Mouse (Mus musculus) lung, postnatal 25 days (tissue): ENCODE measurements around the gene Shisa7.
"Not testable (repeated sequence)": the region's sequence is repeated elsewhere in the genome, so short reads cannot be mapped to it uniquely, and the experiment has no call there.

Experiments
- DNase-seq: peaks from one replicate; pipeline ENCODE4 v3.0.0; 2022; ENCODE audit warnings: low spot score

The Shisa7 gene

GRCm38 (mm10) chr7:4793674-4794073 lies 50.8 kb downstream of the Shisa7 start:
- DNase-seq = no peak

DNA sequence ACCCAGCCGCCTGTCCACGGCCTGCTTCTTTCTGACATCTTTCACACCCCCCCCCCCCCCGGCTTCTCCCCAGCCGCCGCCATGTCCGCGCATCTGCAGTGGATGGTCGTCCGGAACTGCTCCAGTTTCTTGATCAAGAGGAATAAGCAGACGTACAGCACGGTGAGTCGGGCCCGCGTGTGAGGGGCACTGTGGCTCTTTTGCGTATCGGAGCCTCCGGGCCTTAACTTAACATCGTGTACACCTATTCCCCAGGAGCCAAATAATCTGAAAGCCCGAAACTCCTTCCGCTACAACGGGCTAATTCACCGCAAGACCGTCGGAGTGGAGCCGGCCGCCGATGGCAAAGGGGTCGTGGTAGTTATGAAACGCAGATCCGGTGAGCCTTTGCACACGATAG lies 51.2 kb downstream of the Shisa7 start:
- not testable (repeated sequence) for DNase-seq

DNA sequence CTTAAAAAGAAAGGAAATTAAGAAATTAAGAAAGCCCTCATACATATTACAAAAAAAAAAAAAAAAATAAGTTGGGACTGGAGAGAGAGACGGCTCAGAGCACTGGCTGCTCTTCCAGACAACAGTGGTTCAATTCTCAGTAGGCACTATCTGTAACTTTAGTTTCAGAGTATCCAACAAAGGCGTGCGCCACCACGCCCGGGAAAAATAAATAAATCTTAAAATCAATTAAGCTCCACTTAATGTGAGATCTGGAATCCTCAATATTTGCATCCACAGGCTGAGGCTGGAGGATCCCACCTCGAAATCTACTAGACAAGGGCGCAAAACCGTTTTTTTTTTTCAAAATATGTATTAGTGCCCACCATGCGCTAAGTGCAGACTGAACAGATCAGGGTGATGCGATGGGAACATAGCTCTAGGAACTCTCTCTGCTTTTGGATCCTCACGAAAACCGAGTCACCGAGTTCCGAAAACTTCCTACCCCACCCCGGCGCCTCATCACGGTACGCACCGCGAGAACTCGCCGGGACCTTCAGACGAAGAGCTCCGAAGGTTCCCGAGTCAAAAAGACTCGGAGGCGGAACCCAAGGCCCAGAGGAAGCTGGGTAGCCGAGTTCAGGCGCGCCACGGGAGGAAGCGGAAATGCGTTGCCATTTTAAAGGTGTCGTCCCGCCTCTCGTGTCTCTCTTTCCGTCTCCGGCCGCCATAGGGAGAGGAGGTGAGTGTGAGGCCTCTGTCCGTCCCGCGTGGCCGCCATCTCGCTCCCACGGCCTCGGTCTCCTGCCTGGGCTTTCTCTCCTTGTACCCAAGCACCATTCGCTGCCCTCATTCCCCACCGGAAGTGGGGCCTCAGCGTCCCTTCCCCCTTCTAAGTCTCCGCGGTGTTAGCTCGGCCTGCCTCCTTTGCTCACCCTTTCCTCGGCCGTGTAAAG lies 52.0 kb downstream of the Shisa7 start, which contains the start of gene Rpl28:
Rpl28 (plus strand) TSS at position 597 of the 935 bp plus-strand sequence.
- DNase-seq = peak; percentile 97

GRCm38 (mm10) chr7:4789436-4789935 lies 55.0 kb downstream of the Shisa7 start, which contains the start of gene Tmem238:
Gene Tmem238 (minus strand): TSS chr7:4789656.
- DNase-seq = peak; percentile 76

- DNase-seq = peak; percentile 43
Observed at GRCm38 (mm10) chr7:4788499-4789435, 55.7 kb downstream of the Shisa7 start.

GRCm38 (mm10) chr7:4783667-4784268 lies 60.7 kb downstream of the Shisa7 start:
- no peak for DNase-seq

DNA sequence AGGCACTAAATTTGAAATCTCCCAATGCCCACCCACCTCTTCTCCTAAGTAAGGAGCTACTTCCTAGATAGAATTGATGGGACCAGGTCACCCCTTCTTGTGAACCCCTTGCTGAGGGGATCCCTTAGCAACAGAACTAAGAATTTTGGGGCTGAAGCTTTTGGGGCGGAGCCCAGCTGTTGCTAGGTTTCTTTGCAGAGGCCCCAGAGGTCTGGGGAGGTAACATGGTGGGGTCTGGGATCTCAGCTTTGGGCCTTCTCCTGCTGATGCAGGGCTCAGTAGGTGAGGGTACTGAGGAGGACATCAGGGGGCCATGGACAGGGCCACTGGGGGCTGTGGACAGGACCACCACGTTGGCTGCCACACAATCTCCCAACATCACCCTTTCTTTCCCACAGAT lies 61.7 kb downstream of the Shisa7 start, which contains the start of the genes Il11 and Tmem190:
Il11 (minus strand) TSS at position 101 of the 400 bp plus-strand sequence.
Tmem190 (plus strand) TSS at position 179 of the 400 bp plus-strand sequence.
- no peak for DNase-seq

GRCm38 (mm10) chr7:4782130-4782529 lies 62.4 kb downstream of the Shisa7 start:
- DNase-seq = no peak

DNA sequence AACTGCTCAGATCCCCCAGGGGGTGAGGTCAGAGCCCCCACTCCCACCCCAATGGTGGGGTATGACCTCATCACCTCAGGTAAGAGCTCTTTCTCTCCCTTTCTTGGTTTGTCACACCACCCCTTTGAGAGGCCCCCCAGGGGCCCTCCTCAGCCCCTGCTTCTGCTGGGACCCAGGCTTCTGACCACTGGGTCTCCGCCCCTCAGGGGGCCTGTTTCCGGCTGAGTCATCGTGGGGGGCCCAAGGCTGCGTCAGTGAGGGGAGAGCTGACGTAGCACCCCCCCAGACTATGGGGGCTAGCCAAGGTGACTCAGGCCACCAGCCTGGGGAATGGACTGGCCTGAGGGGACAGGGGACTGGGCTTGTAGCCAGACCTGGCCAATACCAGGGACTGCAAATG lies 64.6 kb downstream of the Shisa7 start:
- DNase-seq = no peak

GRCm38 (mm10) chr7:4777851-4778637 lies 66.5 kb downstream of the Shisa7 start:
- DNase-seq = no peak

- DNase-seq = peak; percentile 54
Observed at GRCm38 (mm10) chr7:4776861-4777830, 67.3 kb downstream of the Shisa7 start.

- no peak for DNase-seq
Observed at GRCm38 (mm10) chr7:4776131-4776530, 68.4 kb downstream of the Shisa7 start.
